Mouse (Mus musculus): ENCODE results near the gene Atxn2. TPM values are rescaled to one million over a fixed set of nuclear protein-coding genes. Genes with fewer than 3 reads are reported as not detected.
"Not testable (repeated sequence)": the region's sequence is repeated elsewhere in the genome, so short reads cannot be mapped to it uniquely, and the experiment has no call there.

The Atxn2 gene
- total RNA-seq, 2 experiments from 2014 or later = 137 to 154 TPM

DNA sequence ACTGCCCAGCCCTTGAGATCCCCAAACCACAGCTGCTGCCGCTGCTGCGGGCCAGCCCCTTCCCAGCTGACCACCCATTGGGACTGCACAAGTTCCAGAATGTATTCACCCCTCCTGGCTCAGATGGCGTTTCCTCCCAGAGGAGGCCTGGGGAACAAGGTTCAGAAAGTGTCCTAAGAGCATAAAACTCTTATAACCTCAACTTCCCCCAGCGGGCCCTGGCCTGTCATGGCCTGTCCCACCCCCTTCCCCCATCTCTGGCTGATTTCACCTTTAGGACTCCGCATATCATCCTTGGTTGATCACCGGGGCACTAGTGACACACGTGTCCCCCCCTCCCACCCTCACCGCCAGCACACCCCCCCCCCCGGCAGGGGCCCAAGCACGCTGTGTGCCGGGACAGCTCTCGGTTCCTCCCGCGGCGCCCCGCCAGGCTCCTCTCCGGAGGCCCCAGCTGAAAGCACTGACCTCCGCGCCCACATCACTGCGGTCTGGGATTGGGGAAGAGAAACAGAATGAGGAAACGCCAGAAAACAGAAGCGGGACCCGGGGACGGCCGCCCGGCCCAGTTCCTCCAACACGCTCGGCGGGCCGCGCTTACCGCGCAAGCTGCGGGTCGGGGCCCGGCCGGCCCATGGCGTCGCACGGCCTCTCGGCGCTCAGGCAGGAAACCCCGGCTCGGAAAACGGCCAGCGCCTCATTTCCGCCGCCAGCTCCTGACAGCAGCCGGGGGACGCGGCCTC, 125.0 kb downstream of the Atxn2 start:
- DNase-seq = peak; percentile 87 to 89

DNA sequence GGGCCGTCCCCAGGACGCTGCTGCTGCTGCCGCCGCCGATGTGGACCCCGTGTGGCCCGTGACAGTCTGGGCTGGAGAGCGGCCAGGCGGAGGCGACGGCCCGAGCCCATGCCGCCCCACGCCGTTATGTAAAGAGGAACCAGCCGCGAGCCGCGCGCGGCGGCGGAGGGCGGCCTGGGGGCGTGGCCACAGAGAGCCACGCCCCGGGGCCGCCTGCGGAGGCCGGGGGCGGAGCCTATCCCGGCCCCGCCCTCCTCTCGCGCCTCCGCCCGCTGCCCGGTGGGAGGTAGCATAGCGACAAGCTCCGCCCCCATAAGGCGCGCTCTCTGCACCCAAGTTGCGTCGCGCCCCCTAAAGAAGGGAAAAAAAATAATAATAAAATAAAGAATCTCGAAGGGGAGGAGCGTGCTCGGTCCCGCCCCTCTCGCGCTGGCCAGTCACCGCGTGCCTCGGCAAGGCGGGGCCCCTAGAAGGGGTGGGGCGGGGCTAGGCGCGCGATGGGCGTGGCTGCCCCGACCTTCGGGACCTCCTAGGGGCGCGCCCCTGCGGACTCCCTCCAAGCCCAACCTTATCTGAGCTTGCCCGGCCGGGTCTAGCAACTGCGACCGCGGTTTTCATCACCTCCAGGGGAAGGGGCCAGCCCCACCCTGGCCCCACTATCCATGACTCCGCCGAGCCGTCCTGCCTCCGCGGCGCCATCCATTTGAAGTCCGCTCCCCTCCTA, 125.7 kb downstream of the Atxn2 start:
- peak; percentile 93 to 96 for DNase-seq

DNA sequence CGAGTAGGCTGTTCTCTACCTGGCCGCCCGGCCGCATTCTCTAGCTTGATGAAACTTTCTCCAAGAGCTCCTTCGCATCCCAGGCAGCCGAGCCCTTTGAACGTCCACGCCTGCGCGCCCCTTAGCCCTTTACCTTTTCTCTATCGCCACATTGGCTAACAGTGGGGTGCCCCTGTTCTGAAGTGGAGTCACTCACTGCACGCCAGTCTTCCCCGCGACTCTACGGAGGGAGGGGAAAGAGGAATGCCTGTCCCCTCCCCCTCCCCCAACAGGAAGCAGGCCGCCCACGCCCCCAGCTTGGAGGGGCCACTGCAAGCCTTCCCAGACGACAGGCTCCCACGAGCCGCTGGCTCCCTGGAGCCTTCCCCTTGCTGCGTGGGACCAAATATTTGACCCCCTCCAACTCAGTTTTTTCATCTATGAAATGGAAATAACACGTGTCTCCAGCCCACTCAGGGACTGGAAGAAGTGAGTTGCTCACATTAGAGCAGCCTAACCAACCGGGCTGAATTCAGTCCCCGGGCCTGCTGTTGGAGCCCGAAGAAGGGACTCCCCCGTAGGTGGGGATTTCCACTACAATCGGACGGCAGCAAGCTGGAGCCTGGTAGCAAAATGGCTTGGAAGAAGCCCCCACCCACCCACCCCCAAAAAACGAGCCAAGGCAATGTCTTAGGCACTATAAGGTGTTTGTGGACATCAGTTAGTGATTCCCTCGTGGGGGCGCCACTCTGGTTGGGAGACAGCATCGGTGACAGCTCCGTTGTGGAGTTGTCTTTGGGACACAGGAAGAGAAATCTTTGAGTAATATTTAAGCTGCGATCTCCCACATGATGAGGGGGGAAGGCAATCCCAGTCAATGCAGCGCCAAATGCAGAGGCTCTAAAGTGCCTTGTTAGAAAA, 126.6 kb downstream of the Atxn2 start, which contains the start of gene Sh2b3:
TSS of gene Sh2b3 (minus strand) at position 206 of the 900 bp plus-strand sequence.
- peak; percentile 56 to 78 for DNase-seq

DNA sequence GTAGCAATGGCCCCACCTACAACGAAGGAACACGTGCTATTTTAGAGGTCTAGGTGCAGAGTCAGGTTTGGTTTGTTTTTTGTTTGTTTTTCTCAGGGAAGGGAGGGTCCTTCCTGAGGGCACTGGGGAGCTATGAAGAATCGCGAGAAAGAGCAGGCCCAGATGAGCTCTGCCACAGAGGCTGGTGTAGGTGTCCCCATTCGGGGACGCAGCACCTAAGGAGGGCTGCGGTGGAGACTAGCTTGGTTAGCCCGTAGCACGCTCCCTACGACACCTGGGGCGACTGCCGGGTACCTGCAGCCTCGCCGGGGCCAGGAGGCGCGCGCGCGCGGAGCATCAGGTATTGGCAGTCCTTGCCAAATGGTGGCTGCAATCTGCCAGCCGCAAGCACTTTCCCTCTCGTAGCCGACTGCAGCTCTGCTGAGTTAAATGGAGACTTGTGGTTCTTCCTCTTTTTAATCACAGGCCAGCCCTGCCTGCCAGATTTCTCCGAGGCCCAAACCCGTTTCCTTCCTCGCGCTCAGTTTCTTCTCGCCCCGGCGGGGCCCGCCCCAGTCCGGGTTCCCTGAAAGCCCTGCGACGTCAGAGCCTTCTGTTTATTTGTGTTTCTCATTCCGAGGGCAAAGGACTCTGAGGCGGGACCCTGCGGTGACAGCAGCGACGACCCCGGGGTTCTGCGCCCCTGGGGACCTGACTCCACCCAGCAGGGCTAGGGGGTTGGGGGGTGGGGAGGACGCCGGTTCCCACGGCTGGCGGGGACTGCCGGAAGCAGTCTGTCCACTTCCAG, 127.4 kb downstream of the Atxn2 start:
- DNase-seq = peak; percentile 82 to 91

DNA sequence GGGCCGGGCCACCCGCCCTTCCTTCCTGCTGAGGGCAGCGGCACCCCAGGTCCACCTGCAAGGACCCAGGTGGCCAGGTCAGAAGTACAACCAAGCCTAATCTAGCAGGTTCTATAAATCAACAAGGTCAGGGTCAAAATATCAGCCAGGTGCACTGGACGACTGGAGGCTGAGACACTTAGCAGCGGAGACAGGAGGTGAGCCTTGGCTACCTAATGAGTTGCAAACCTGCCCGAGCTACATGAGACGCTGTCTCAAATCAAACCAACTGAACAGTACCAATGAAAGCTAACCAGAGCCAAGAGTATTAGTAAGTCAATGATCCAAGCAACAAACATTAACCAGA, 128.0 kb downstream of the Atxn2 start:
- DNase-seq = no peak

DNA sequence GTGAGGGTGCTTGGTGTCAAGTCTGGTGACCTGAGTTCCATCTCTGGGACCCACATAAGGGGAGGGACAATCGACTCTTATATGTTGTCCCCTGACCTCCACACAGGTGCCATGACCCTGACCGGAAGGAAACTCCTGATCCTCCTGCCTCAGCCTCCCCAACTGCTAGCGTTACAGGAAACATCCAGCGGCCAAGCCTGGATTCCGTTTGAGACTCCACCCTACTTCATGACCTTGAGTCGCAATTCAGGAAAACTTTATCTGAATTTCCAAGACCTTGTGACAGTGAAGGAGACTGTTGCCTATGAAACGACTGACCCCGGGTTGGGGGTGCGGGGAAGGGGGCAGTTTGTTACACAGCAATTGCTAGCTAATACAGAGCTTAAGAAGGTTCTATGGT, 130.4 kb downstream of the Atxn2 start:
- no peak for DNase-seq

DNA sequence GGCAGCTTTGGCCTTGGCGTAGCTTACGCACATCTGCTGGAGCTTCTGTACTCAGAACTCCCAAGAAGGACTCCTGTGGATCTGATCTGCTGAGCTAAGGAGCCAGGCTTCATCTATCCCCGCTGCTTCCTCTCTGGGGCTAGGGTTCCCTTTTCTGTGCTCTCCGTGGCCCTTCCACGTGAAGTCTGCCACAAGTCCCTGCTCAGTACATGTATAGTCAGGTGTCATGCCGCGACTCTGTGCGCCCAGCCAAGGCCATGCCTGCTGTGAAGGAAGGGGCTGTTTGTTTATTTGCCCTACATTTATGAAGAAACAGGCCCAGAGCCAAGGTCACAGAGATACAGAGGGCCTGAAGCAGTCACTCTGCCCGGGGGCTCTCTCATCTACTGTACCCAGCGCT, 130.8 kb downstream of the Atxn2 start:
- peak in 1 of 2 experiments; percentile 49 for DNase-seq

DNA sequence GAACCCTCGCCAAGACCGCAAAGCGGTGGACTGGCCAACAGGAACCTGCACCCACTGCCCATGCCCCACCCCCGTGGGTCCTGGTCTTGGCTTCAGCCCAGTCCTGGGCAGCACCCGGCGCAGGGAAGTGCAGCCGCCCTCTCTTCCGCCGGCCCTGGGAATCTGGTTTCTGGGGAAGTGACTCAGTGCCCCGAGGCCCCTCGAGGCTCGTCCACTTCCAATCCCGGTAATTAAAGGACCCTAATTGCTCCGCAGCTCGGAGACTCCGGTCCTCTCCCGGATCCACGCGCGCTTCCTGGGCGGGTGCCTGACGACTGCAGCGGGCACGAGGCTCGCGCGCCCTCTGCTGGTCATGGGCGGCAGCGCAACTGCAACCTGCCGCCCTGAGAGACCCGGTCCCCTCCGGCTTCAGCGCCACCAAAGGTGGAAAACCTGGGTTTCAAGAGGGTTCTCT, 131.6 kb downstream of the Atxn2 start:
- DNase-seq = peak; percentile 89 to 92

DNA sequence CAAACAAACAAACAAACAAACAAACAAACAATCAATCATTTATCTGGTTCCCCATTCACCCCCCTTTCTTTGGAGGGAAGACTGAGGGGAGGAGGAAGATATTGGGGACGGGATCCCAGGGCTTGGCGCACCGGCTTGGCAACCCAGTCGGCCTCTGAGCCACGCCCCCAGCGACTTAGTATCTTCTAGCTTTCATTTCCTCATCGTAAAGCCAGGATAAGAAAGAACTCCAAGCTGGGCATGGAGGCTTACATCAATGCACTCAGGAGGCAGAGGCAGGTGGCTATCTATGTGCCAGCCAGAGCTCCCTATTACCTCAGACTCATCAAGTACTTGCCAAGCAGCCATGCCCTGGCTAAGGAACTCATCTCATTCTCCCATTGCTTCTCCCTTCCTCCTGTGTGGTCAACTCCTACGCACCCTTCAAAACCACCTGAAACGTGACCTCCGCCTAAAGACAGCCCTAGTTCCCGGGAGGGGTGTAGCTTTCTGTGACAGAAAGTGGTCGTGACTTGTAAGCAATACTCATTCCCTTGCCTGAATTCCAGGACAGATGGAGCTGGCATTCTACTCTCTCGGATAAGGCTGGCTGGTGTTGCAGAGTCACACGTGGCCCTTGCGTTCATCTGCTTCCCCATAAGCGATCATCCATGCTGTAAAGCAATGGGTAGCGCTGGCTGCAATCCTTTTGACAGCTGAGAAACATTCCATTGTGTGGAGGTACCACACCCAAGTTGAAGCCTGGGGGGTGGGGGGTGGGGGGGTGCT, 132.2 kb downstream of the Atxn2 start:
- DNase-seq = peak; percentile 52 to 62

DNA sequence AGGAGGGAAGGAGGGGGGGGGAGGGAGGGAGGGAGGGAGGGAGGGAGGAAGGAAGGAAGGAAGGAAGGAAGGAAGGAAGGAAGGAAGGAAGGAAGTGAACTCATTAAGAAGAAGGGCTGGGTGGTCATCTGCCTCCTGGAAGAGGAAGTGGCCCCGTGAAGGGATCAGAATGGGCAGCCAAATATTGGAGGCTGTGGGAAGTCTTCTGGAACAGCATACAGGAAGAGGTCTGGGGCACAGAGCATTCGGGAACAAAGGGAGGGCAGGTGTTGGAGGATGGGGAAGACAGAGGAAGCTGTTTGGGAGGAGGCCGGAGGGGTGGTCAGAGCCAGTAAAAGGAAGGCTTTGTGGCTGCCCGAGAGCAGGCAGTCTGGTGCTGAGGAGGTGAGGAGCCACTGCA, 134.2 kb downstream of the Atxn2 start:
- DNase-seq = no peak

DNA sequence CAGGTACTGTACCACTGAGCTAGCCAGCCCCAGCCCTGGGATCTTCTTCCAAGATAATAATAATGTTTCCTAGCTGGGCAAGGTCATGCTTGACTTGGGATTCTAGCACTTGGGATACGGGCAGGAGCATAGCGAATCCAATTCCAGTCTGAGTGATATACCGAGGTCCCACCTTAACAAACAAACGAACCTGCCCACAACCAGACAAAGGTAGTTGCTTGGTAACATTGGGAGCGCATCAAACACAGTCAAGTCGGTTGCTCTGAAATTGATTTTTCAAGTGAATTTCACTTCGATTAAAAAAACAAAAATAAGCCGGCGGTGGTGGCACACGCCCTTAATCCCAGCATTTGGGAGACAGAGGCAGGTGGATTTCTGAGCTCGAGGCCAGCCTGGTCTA, 135.2 kb downstream of the Atxn2 start:
- no peak for DNase-seq

DNA sequence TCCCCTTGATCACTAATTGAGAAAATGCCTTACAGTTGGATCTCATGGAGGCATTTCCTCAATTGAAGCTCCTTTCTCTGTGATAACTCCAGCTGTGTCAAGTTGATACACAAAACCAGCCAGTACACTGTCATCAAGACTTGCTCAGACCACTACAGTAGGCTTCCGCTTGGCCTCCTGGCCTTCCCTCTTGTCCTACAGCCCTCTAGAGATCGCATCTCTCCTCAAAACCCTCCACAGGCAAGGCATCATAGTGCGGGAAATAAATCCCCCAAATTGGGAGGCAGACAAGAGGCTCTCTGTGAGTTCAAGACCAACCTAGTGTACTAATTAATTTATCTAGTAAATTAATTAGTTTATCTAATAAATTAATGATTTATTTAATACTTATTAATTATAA, 136.1 kb downstream of the Atxn2 start:
- not testable (repeated sequence) for DNase-seq

DNA sequence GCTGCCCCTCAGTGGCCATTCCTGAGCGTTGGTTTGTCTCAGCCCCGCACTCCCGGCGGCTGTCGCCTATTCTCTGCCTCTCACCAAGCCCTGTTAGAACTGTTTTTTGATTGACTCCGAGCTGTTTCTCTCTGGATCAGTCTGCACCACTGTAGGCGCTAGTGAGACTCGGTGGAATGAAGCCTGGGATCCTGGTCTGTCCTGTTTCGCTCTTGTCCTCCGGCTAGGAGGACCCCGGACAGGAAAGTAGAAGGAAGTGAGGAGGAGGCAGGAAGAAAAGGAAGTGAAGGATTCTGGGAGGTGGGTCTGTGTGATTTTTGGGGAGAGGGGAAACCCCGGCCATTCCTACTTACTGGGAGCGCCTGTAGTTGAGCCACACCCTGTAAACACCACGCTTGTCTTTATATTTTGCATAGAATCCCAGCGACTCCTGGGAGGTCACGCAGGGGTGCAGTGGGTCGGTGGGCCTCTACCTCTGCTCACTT, 136.9 kb downstream of the Atxn2 start:
- peak; percentile 80 to 84 for DNase-seq

DNA sequence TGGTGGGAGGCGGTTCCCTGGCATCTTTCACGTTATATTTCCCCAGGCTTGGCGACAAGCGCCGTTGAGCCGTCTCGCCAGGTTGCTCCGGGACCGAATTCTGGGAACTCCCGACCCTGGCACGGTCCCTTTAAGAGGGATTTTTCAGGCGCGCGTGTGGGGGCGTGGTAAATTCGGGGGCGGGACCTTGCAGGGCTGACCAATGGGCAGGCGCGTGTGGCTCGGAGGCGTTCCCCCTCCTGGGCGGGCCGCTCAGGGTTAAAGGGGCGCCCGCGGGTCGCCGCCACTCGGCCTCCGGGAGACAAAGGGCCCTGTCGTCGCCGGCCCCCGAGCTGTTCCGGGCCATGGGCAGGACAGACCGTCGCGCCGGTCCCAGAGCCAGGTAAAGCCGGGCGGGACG, 137.6 kb downstream of the Atxn2 start, which contains the start of gene Pheta1:
TSS of gene Pheta1 (plus strand) at position 242 of the 400 bp plus-strand sequence.
- peak; percentile 95 to 97 for DNase-seq

DNA sequence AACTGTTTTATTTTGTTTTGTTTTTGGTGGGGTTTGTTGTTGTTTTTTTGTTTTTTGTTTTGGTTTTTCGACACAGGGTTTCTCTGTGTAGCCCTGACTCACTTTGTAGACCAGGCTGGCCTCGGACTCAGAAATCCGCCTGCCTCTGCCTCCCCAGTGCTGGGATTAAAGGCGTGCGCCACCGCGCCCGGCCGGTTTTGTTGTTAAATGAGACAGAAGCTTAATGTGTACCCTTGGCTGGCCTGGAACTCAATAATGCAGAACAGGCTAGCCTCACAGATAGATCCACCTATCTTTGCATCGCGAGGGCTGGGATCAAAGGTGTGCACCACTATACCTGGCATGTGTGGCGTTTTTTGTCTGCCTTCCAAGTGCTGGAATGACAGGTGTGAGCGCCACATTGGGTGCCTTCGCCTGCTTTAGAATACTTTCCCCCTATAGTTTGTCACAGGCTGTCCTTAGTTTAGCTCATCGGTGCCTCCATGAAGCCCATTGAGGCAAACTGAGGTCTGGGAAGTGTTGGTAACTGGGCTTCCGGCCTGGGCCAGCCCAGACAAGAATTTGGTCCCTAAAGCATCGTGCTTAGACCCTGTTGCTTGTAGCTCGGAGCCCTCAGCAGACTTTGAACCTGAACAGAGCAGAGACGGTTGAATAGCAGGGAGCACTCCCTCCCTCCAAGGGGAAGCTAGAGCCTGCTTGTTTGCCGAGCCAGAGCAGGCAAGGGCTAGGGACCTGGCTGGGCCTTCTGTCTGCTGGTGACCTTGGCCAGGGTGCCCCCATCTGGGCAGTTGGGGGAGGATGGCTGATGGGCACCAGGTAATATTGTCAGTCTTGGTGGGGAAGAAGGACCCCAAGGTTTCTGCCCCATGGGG, 138.6 kb downstream of the Atxn2 start:
- DNase-seq = no peak

DNA sequence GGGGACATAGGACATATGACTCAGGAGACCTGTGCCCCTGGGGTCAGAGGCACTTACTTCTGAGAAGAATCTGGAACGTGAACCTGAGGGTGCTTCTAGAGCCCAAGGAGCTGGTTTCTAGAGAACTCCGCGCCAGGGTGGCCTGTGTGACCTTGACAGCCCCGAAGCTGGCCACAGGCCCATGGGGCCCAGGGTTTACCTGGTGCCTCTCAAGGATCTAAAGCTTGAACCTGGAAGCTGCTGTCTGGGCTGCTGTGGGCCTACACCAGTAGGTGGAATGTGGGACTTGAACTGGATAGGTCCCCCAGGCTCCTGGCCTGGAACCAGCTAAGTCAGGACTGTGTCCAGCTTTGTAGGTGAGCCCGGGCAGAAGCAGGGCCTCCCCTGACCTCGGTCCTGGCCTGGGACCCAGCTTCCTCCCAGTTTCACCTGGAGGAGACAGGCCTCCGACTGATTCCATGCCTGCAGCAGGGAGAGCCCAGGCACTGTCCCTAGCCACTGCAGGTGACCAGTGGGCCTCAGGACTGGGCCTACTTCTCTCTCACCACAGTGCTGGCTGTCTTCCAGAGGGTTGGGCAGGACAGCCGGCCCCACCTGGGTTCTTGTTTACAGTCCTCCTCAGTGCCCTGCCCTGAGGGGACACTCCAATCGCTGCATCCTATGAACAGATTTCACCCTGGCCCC, 142.4 kb downstream of the Atxn2 start:
- no peak for DNase-seq

DNA sequence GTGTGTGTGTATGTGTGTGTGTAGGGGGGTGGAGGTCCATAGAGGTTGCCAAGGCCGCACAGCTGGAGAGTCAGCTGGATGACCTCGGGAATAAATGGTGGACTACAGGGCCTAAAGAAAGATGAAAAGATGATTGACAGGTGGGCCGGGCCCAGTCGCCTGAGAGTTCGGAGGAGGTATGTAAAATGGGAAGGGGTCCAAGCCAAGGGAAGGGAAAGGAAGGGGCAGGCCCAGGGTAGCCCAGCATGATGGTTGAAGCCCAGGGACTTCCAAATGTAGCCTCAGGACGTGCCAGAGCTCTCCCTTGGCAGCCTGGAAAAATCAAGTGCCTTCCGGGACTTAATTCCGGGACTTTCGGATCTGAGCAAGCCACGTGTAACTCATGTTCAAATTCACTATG, 143.6 kb downstream of the Atxn2 start:
- no peak for DNase-seq

DNA sequence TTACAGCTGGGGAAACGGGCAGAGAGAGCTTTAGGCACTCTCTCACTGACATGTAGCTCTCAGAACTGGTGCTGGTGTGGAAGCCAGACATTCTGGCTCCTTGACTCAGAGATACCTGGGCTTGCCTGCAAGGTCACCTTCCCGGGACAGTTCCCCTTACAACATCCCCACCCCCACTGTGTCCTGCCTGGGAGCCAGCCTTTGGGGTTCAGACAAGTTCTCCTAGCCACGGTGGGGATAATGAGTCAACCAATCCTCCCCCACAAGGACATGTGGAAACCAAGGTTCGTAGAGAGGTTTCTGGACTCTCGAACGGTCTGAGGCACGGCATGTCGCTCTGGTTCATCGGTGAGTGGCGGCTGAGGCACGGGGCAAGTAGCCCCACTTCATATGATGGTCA, 145.6 kb downstream of the Atxn2 start:
- DNase-seq = no peak

DNA sequence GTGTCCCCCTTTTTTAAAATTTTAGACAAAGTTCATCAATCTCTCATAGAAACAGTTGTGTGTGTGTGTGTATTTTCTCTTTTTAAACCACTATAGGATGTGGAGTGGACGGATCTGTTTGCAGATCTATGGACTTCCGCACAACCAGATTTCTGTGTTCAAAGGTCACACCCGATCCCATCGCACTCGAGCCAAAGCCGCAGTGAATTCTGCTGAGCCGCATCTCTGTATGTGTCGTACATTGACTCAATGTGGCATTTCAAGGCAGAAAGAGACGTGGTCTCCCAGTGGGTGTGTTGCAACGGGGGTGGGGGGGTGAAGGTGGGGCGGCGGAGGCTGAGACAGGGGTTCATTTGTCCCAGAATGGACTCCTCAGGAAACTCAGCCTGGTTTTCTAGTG, 147.3 kb downstream of the Atxn2 start:
- DNase-seq = no peak

All from heart, adult 18-20 months (tissue).